In the genomic region with DNA sequence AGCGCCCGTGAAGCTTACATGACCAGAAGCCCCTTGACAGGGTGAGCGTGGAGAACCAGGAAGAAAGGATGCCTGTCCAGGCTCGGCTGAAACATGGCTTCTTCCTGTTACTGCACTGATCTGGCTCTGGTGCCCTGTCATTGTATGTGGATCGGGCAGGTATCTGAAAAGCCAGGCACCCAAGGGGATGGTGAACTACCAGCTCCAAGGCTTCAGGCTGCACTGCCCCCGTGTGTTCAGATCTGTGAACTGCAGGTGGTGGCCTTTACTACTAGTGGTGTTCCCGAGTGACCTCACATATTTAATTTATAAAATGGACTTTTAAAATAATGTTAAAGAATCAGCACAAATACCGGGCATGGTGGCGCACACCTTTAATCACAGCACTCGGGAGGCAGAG, we compare ENCODE assay signal across 8 mouse cellular contexts.
DNase-seq lines count a peak whose midpoint lies in the region; ATAC-seq and TF ChIP-seq lines count a peak whose summit lies in the region.

No protein-coding gene starts in this region.

- peak; percentile 84 for TF ChIP-seq CTCF in liver, postnatal 0 days (IDR thresholded peaks at IDR 0.05; ENCODE audit: low read depth)

- WGBS in neural tube, embryonic 15.5 days: 80% methylated on average over 10 of the region's 10 CpGs
- 61% methylated on average over 10 of the region's 10 CpGs for WGBS in liver, postnatal 0 days (ENCODE audit: insufficient replicate concordance)

- ATAC-seq in neural tube, embryonic 15.5 days (ENCODE audit: low FRiP score): no peak
- peak; percentile 66; the same call in 1 of the 2 replicates for ATAC-seq in granulocyte monocyte progenitor cell, adult 5-6 weeks (replicated peaks; ENCODE audit: poor library complexity, severe bottlenecking)
- ATAC-seq in liver, postnatal 0 days: no peak

- H3K4me2 ChIP-seq in neural tube, embryonic 15.5 days: no peak overlapping the region
- no peak overlapping the region for H3K4me2 ChIP-seq in liver, postnatal 0 days (ENCODE audit: low read depth, low read length)

- no peaks in the 10 kb centered on the region for H3K27me3 ChIP-seq in neural tube, embryonic 15.5 days (replicated peaks)
- H3K27me3 ChIP-seq in liver, postnatal 0 days (ENCODE audit: insufficient read depth, low read length): no peaks in the 10 kb centered on the region

- no peaks in the 10 kb centered on the region for H3K9me3 ChIP-seq in neural tube, embryonic 15.5 days (replicated peaks)
- no peaks in the 10 kb centered on the region for H3K9me3 ChIP-seq in liver, postnatal 0 days (ENCODE audit: low read length)

- TF ChIP-seq EP300 in liver, postnatal 0 days (IDR thresholded peaks at IDR 0.05; ENCODE audit: low read depth): no peak

- no peak overlapping the region for H3K4me3 ChIP-seq in neural tube, embryonic 15.5 days (replicated peaks)
- H3K4me3 ChIP-seq in liver, postnatal 0 days (ENCODE audit: low read depth, low read length): no peak overlapping the region

- H3K27ac ChIP-seq in neural tube, embryonic 15.5 days (replicated peaks): no peak overlapping the region
- no peak overlapping the region for H3K27ac ChIP-seq in liver, postnatal 0 days (ENCODE audit: low read depth)

- H3K9ac ChIP-seq in neural tube, embryonic 15.5 days (replicated peaks): no peak overlapping the region
- H3K9ac ChIP-seq in liver, postnatal 0 days (replicated peaks): no peak overlapping the region

- DNase-seq in cerebellum, adult 18-20 months: peak; percentile 51 to 53
- DNase-seq in cerebellum, adult 11-12 months: no peak
- DNase-seq in neural tube, embryonic 10.5 days (ENCODE audit: extremely low spot score, low spot score): peak; percentile 75
- peak; percentile 15 for DNase-seq in c-Kit-negative CD71-positive TER-119-positive erythroid progenitor cells, embryonic 14.5 days (ENCODE audit: low read depth, low spot score)
- peak; percentile 82 for DNase-seq in liver, postnatal 0 days
- peak; percentile 19 to 46 for DNase-seq in spleen, adult 18-20 months

- peaks cover 11% of the 10 kb centered on the region for H3K36me3 ChIP-seq in neural tube, embryonic 15.5 days
- H3K36me3 ChIP-seq in liver, postnatal 0 days (replicated peaks; ENCODE audit: insufficient read depth, low read length): peaks cover 31% of the 10 kb centered on the region

- H3K4me1 ChIP-seq in neural tube, embryonic 15.5 days: no peaks in the 10 kb centered on the region
- no peaks in the 10 kb centered on the region for H3K4me1 ChIP-seq in liver, postnatal 0 days (ENCODE audit: insufficient read depth)
